Mouse (Mus musculus) lung, adult 2 months (tissue): ENCODE results near the gene Camsap1.

ENCODE experiments used
- CTCF ChIP-seq: fragments of 200-500 bp; IDR thresholded peaks from 2 replicates; pipeline ENCODE4 v1.5.1; 2011; ENCODE audit warnings: mild to moderate bottlenecking, low read length, control low read depth; ENCODE audit not compliant: insufficient read depth
- POLR2A ChIP-seq: fragments of 200-500 bp; IDR thresholded peaks from 2 replicates; pipeline ENCODE4 v1.6.1; 2011; ENCODE audit warnings: low read depth, mild to moderate bottlenecking, control low read depth, low read length, borderline replicate concordance; ENCODE audit errors: extremely low read depth

DNA sequence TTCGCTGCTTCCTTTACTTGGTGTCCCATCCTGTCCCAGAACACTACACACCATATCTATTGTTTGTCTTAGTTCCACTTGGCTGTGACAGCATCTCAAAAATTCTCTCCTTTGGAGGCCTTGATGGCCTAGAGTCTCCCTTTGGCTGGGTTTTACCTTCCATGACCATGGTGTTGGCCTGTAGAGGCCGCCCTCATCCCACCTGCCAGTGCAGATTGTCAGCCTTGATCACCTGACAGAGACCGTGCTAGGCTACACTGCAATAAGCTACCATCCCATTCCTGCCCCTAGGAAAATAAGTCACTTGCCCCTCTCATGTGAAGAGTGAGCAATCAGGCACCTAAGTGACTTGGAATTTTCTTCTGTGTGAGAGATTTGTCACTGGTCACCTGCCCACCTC lies 47.2 kb upstream of the Camsap1 start:
- TF ChIP-seq POLR2A (no peak), CTCF (peak; percentile 36; the same call in 1 of the 2 replicates)
